Mouse (Mus musculus) layer of hippocampus, adult 8-10 months (tissue): ENCODE measurements around the gene Plpp1. TPM values are rescaled to one million over a fixed set of nuclear protein-coding genes. Genes with fewer than 3 reads are reported as not detected.

Source experiments
- DNase-seq, 2 experiments: peaks; one replicate each; pipeline ENCODE4 v3.0.0; 2022; ENCODE audit warnings: low spot score in 2 of 2
- total RNA-seq, 4 experiments: library from RNA; stranded (reverse); gene quantifications; 2 replicates each; pipeline ENCODE4 v1.2.4; 2022

The Plpp1 gene
- total RNA-seq = 10 to 100 TPM; 26.0 to 29.0 (median 28.6) TPM

- DNase-seq = peak; percentile 88 to 93
Observed at GRCm38 (mm10) chr13:112800597-112801380, at the start of gene Plpp1. Gene Plpp1 (plus strand): TSS chr13:112800792.

GRCm38 (mm10) chr13:112751454-112752308, 48.9 kb upstream of the Plpp1 start:
- no peak for DNase-seq

GRCm38 (mm10) chr13:112752309-112752975, 48.1 kb upstream of the Plpp1 start:
- no peak for DNase-seq

GRCm38 (mm10) chr13:112753522-112753921, 47.1 kb upstream of the Plpp1 start:
- no peak for DNase-seq

GRCm38 (mm10) chr13:112754871-112755270, 45.7 kb upstream of the Plpp1 start:
- no peak for DNase-seq

- peak in 1 of 2 experiments; percentile 12 for DNase-seq
Observed at GRCm38 (mm10) chr13:112755507-112756010, 45.0 kb upstream of the Plpp1 start.

- no peak for DNase-seq
Observed at GRCm38 (mm10) chr13:112757395-112757794, 43.2 kb upstream of the Plpp1 start.

- DNase-seq = no peak
Observed at GRCm38 (mm10) chr13:112758546-112759090, 42.0 kb upstream of the Plpp1 start.

GRCm38 (mm10) chr13:112759364-112759763, 41.2 kb upstream of the Plpp1 start:
- DNase-seq = no peak

- DNase-seq = no peak
Observed at GRCm38 (mm10) chr13:112759777-112760537, 40.6 kb upstream of the Plpp1 start.

- no peak for DNase-seq
Observed at GRCm38 (mm10) chr13:112760538-112760881, 40.1 kb upstream of the Plpp1 start.

- no peak for DNase-seq
Observed at GRCm38 (mm10) chr13:112761787-112762186, 38.8 kb upstream of the Plpp1 start.

- no peak for DNase-seq
Observed at GRCm38 (mm10) chr13:112762548-112762947, 38.0 kb upstream of the Plpp1 start.

GRCm38 (mm10) chr13:112763531-112764091, 37.0 kb upstream of the Plpp1 start:
- no peak for DNase-seq

GRCm38 (mm10) chr13:112764556-112764955, 36.0 kb upstream of the Plpp1 start:
- no peak for DNase-seq

- no peak for DNase-seq
Observed at GRCm38 (mm10) chr13:112765654-112766053, 34.9 kb upstream of the Plpp1 start.

- no peak for DNase-seq
Observed at GRCm38 (mm10) chr13:112770528-112771328, 29.9 kb upstream of the Plpp1 start.

- DNase-seq = no peak
Observed at GRCm38 (mm10) chr13:112771447-112772208, 29.0 kb upstream of the Plpp1 start.

- DNase-seq = no peak
Observed at GRCm38 (mm10) chr13:112772252-112772651, 28.3 kb upstream of the Plpp1 start.
